Mouse (Mus musculus) midbrain, embryonic 11.5 days (tissue): ENCODE data around the gene Chmp3. TPM values are rescaled to one million over a fixed set of nuclear protein-coding genes. Genes with fewer than 3 reads are reported as not detected.

ENCODE experiments used
- ATAC-seq: fragments of 200-750 bp; cut with Nextera tagmentation; 2 replicates; pipeline ENCODE4 v1.8.0; 2017; ENCODE audit warnings: moderate TSS enrichment, moderate library complexity; ENCODE audit not compliant: low FRiP score
- DNase-seq: peaks from one replicate; pipeline ENCODE4 v3.0.0; 2015; ENCODE audit warnings: low spot score; ENCODE audit errors: missing footprints
- H3K27ac ChIP-seq: fragments of 300-500 bp; sonication (generic); 2 replicates; pipeline ENCODE4 v1.5.1; 2014; ENCODE audit warnings: low read depth, low read length
- H3K27me3 ChIP-seq: fragments of 300-500 bp; sonication (generic); 2 replicates; pipeline ENCODE4 v1.6.1; 2014; ENCODE audit warnings: mild to moderate bottlenecking, low read length, moderate library complexity, mixed read lengths; ENCODE audit not compliant: control insufficient read depth, insufficient read depth
- H3K36me3 ChIP-seq: fragments of 300-500 bp; sonication (generic); 2 replicates; pipeline ENCODE4 v1.6.1; 2014; ENCODE audit warnings: mild to moderate bottlenecking, low read length, moderate library complexity, mixed read lengths; ENCODE audit not compliant: control insufficient read depth, insufficient read depth
- H3K4me1 ChIP-seq: fragments of 300-500 bp; sonication (generic); 2 replicates; pipeline ENCODE4 v1.6.1; 2014; ENCODE audit warnings: low read length; ENCODE audit not compliant: control insufficient read depth, insufficient read depth
- H3K4me2 ChIP-seq: fragments of 300-500 bp; sonication (generic); 2 replicates; pipeline ENCODE4 v1.6.1; 2014; ENCODE audit warnings: mild to moderate bottlenecking, moderate library complexity
- H3K4me3 ChIP-seq: fragments of 300-500 bp; sonication (generic); 2 replicates; pipeline ENCODE4 v1.5.1; 2014; ENCODE audit warnings: low read depth, low read length
- H3K9ac ChIP-seq: fragments of 300-500 bp; sonication (generic); 2 replicates; pipeline ENCODE4 v1.6.1; 2014; ENCODE audit warnings: low read length
- H3K9me3 ChIP-seq: fragments of 300-500 bp; sonication (generic); 2 replicates; pipeline ENCODE4 v1.6.1; 2016; ENCODE audit warnings: low read length; ENCODE audit not compliant: control insufficient read depth
- WGBS: fragments of 180-500 bp; shearing (Covaris S2); extraction: QIAGEN DNeasy Blood & Tissue Kit; methylation state at CpG from one replicate; pipeline ENCODE4 v1.1.7; 2014; 5-methylcytosine and 5-hydroxymethylcytosine counted together
- polyA plus RNA-seq: library from polyadenylated mRNA; unstranded; fragments of >200 nt; fragmentation: Nextera tagmentation; extraction: Ambion mirVana; gene quantifications from 2 replicates; pipeline ENCODE4 v1.2.1, GENCODE M21; 2014

Gene Chmp3
- polyA plus RNA-seq, 1 experiment from 2014 or later: 48.2 TPM

- Histone ChIP-seq H3K27me3 (no peaks in the 10 kb centered on the region), H3K4me3 (no peak overlapping the region), H3K36me3 (peaks cover 3% of the 10 kb centered on the region; the same call in 1 of the 2 replicates), H3K9me3 (no peaks in the 10 kb centered on the region), H3K27ac (no peak overlapping the region), H3K4me1 (no peaks in the 10 kb centered on the region), H3K9ac (no peak overlapping the region), H3K4me2 (no peak overlapping the region)
- 85% methylated on average over 4 of the region's 4 CpGs for WGBS
- ATAC-seq: no peak
- DNase-seq: no peak
Measured at GRCm38 (mm10) chr6:71583198-71583597, 39.6 kb downstream of the Chmp3 start.

DNA sequence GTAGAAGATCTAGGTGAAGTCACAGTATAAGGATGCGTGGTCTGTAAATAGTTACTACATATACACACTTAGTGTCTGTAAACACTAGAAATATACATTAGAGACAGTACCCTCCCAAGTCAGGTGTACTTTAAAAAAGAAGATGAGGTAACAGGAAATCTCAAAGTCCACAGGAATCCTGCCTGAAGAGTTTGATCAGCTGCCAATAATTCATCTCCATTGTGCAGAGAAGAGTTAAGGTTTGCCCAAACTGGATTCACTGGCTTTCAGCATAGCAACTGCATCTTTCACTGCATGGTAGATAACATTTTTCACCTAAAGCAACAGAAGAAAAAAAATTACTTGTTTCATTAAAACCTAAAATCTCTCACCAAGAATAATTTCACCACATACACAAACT, 45.8 kb downstream of the Chmp3 start:
- H3K4me3 ChIP-seq: no peak overlapping the region
- no peaks in the 10 kb centered on the region for H3K27me3 ChIP-seq
- no peaks in the 10 kb centered on the region for H3K9me3 ChIP-seq
- ATAC-seq (no peak), DNase-seq (peak; percentile 75)
- H3K27ac ChIP-seq: no peak overlapping the region
- 97% methylated on average over 1 of the region's 1 CpGs for WGBS
- no peaks in the 10 kb centered on the region for H3K4me1 ChIP-seq
- peaks cover 45% of the 10 kb centered on the region for H3K36me3 ChIP-seq
- H3K9ac ChIP-seq: no peak overlapping the region
- no peak overlapping the region for H3K4me2 ChIP-seq

DNA sequence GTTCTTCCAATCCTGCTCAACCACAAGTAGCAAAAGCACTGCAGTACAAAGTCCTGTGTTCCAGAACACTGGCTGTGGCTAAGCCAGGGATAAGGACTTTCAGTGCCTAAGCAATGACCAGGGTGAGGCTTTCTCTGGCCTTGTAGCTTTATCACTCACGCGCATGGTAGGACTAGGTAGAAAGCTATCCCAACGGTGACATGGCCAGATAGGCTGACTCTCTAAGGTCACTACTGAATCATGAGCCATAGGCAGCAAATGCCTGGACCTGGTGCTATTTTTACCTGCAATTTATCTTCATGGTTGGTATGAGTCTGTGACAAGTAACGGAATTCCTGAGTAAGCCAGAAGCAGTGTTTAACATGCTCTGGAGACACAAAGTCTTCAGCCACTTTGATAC, 46.6 kb downstream of the Chmp3 start:
- no peak overlapping the region for H3K4me2 ChIP-seq
- H3K4me3 ChIP-seq: no peak overlapping the region
- DNase-seq (no peak), ATAC-seq (no peak)
- H3K27ac ChIP-seq: no peak overlapping the region
- 98% methylated on average over 4 of the region's 4 CpGs for WGBS
- H3K36me3 ChIP-seq: peaks cover 45% of the 10 kb centered on the region
- H3K9me3 ChIP-seq: no peaks in the 10 kb centered on the region
- H3K4me1 ChIP-seq: no peaks in the 10 kb centered on the region
- H3K9ac ChIP-seq: no peak overlapping the region
- H3K27me3 ChIP-seq: no peaks in the 10 kb centered on the region

- no peak overlapping the region for H3K9ac ChIP-seq
- no peak overlapping the region for H3K4me3 ChIP-seq
- no peak overlapping the region for H3K4me2 ChIP-seq
- no peaks in the 10 kb centered on the region for H3K9me3 ChIP-seq
- no peak overlapping the region for H3K27ac ChIP-seq
- DNase-seq: no peak
- peaks cover 30% of the 10 kb centered on the region for H3K36me3 ChIP-seq
- 94% methylated on average over 3 of the region's 3 CpGs for WGBS
- H3K27me3 ChIP-seq: no peaks in the 10 kb centered on the region
- no peak for ATAC-seq
- no peaks in the 10 kb centered on the region for H3K4me1 ChIP-seq
Measured at GRCm38 (mm10) chr6:71607756-71608155, 64.2 kb downstream of the Chmp3 start.

DNA sequence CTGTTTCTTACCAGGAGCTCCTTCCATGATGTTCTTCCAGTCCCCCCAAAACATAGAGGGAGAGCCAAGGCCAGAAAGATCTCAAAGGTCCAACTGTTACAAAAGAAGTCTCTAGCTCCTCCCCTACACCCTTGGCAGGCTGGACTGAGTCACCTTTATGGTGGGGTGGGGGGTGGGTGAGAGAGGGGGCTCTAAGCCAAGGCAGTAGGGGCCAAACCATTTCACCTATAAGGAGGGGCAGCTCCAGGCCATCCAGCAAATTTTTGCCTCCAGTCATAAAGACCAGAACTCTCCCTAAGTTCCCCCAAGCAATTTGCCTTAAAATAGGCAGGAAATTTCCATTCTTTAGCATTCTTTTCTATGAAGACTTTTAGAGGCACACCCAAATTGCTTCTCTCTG, 65.4 kb downstream of the Chmp3 start:
- no peak overlapping the region for H3K4me3 ChIP-seq
- H3K9ac ChIP-seq: no peak overlapping the region
- H3K27me3 ChIP-seq: no peaks in the 10 kb centered on the region
- peaks cover 33% of the 10 kb centered on the region for H3K36me3 ChIP-seq
- H3K4me2 ChIP-seq: no peak overlapping the region
- no peak for ATAC-seq
- DNase-seq: no peak
- H3K27ac ChIP-seq: no peak overlapping the region
- no peaks in the 10 kb centered on the region for H3K9me3 ChIP-seq
- no peaks in the 10 kb centered on the region for H3K4me1 ChIP-seq

GRCm38 (mm10) chr6:71609968-71610367, 66.4 kb downstream of the Chmp3 start:
- no peak overlapping the region for H3K27ac ChIP-seq
- H3K9ac ChIP-seq: no peak overlapping the region
- no peaks in the 10 kb centered on the region for H3K4me1 ChIP-seq
- H3K4me2 ChIP-seq: no peak overlapping the region
- ATAC-seq (no peak), DNase-seq (no peak)
- no peaks in the 10 kb centered on the region for H3K27me3 ChIP-seq
- H3K36me3 ChIP-seq: peaks cover 33% of the 10 kb centered on the region
- 93% methylated on average over 7 of the region's 7 CpGs for WGBS
- no peak overlapping the region for H3K4me3 ChIP-seq
- no peaks in the 10 kb centered on the region for H3K9me3 ChIP-seq

DNA sequence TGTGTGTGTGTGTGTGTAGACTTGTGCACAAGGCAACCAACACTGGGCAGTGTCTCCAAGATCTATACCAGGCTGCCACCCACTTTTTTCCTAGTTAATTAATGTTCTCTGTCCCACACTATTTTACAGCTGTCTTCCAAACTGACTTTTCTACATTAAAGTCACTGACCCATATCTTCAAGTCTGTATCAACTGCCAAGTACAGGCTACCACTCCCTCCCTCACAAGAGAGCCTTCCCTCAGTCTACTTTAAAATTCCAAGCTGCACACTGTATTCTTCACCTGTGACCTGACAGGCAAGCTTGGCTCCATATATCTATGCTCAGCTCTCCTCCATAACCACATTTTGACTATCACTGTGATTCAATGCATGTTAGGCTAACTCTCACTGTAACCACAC, 69.6 kb downstream of the Chmp3 start:
- Histone ChIP-seq H3K27ac (no peak overlapping the region), H3K4me3 (no peak overlapping the region), H3K9me3 (no peaks in the 10 kb centered on the region), H3K36me3 (peaks cover 37% of the 10 kb centered on the region), H3K9ac (no peak overlapping the region), H3K4me2 (no peak overlapping the region), H3K27me3 (no peaks in the 10 kb centered on the region), H3K4me1 (no peaks in the 10 kb centered on the region)
- ATAC-seq (no peak), DNase-seq (no peak)

GRCm38 (mm10) chr6:71616959-71617358, 73.4 kb downstream of the Chmp3 start:
- Histone ChIP-seq H3K4me1 (no peaks in the 10 kb centered on the region), H3K9me3 (no peaks in the 10 kb centered on the region), H3K4me3 (no peak overlapping the region), H3K27me3 (no peaks in the 10 kb centered on the region), H3K27ac (no peak overlapping the region), H3K9ac (no peak overlapping the region), H3K4me2 (no peak overlapping the region), H3K36me3 (peaks cover 22% of the 10 kb centered on the region)
- 86% methylated on average over 5 of the region's 5 CpGs for WGBS
- DNase-seq (no peak), ATAC-seq (no peak)

DNA sequence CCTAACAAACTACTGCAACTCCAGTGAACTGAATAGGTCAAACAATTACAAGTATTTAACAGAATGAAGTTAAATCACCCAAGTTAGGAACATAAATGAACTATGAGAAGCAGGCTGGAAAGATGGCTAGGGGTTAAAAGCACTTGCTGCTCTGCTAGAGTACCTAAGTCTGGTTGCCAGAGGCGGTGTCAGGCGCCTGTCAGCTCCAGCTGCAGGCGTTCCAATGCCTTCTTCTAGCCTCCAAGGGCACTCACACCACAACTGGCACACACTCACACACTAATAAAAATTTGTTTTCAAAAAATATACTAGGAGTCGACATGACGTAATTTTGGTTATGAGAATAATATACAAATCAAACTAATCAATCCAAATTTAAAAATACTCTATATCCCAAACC, 78.0 kb downstream of the Chmp3 start:
- Histone ChIP-seq H3K27ac (no peak overlapping the region), H3K27me3 (no peaks in the 10 kb centered on the region), H3K9ac (no peak overlapping the region), H3K9me3 (no peaks in the 10 kb centered on the region), H3K4me1 (no peaks in the 10 kb centered on the region), H3K4me2 (no peak overlapping the region), H3K36me3 (peaks cover 15% of the 10 kb centered on the region), H3K4me3 (no peak overlapping the region)
- WGBS: 94% methylated on average over 5 of the region's 5 CpGs
- DNase-seq: no peak
- no peak for ATAC-seq

DNA sequence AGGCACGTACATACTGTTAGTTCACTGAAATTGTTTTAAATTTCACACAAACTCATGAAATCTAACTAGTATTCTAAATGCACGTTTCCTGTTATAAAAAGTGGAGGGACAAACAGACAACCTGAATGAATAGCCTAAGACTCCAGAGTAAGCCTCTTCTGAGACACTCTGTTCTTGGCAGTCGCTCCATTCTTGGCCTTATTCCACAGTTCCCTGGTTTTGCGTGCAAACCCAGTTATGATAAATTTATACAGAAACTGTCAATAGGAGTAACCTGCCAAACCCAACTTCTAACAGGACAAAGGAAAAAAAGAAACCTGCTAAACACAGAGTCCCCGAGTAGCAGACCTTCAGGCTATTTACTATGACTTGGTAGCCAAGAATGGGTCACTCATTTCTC, 78.4 kb downstream of the Chmp3 start:
- Histone ChIP-seq H3K9me3 (no peaks in the 10 kb centered on the region), H3K4me3 (no peak overlapping the region), H3K27ac (no peak overlapping the region), H3K9ac (no peak overlapping the region), H3K4me1 (no peaks in the 10 kb centered on the region), H3K4me2 (no peak overlapping the region), H3K27me3 (no peaks in the 10 kb centered on the region), H3K36me3 (peaks cover 14% of the 10 kb centered on the region)
- DNase-seq (no peak), ATAC-seq (no peak)
- 96% methylated on average over 5 of the region's 5 CpGs for WGBS
